Mouse (Mus musculus): ENCODE measurements around the gene Senp8.
"Not testable (repeated sequence)": the region's sequence is repeated elsewhere in the genome, so short reads cannot be mapped to it uniquely, and the experiment has no call there.

Senp8 gene

DNA sequence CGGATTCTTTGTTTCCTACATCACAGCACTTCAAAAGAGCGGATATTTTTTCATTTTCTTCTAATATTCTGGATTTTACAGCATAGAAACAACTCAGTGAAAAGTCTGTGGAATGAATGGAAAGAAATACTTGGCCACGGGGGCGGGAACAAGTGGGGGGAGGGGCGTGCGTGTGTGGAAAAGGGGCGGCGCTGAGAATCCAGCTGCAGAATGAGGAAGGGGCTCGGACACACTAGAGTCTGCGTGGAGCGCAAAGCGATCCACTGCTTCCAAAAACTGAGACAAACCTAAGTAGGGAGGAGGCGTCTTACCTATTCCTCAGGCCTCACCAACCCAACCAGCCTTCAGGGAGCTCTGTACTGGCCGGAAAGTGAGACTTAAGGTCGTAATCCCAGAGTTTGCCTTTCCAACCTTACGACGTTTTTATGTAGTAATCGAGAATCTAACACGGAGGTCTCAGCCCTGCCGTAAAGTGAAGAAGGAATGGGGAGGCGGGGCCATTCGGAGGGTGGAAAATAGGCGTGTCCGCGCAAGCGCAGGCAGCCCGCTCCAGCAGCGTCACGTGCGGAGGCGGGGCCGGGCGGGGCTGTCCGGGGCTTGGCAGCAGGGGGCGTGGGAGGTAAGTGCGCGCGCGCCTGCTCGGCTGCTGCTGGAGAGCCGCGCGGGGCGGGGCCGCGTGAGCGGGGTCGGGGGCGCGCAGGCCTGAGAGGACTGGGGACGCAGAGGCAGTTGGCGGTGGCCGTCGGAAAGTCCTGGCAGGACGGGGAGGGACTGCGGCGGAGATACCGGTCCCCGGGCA, at the start of gene Senp8, which contains the start of gene Myo9a:
Gene Senp8 (minus strand): TSS at position 444 of the 799 bp plus-strand sequence.
Gene Myo9a (plus strand): TSS at position 630 of the 799 bp plus-strand sequence.
- peak; percentile 100 for DNase-seq

DNA sequence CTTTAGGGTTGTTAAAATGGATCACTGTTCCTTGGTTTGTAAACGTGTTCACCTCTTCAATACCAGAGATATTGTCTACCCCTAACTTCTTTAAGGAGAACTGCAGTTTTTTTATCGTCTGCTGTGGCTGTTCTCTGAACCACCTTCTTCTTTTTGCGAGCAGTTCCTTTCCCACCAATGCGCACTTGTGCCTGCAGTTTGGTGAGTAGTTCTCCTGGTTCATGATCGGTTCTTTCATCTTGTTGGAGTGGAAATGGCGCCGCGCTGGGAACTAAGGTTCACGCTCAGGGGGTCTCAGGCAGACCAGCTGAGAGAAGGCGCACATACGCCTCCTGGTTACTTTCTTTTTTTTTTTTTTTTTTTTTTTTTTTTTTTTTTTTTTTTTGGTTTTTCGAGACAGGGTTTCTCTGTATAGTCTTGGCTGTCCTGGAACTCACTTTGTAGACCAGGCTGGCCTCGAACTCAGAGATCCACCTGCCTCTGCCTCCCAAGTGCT, 16.5 kb upstream of the Senp8 start:
- DNase-seq = not testable (repeated sequence)

DNA sequence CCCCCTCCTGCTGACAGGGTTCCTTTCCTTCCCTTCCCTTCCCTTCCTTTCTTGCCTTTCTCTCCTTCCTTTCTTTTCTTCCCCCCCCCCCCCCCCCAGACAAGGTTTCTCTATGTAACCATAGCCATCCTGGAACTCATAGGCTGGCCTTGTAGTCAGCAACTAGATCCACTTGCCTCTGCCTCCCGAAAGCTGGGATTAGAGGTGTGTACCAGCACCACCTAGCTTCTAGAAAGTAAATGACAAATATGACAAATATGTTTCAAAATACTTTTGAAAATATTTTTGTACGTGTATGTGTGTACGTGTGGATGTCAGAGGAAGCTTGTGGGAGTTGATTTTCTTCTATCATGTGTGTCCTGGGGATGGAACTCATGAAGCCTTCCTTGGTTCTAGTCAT, 10.0 kb upstream of the Senp8 start:
- peak in 1 of 2 experiments; percentile 11 for DNase-seq

DNA sequence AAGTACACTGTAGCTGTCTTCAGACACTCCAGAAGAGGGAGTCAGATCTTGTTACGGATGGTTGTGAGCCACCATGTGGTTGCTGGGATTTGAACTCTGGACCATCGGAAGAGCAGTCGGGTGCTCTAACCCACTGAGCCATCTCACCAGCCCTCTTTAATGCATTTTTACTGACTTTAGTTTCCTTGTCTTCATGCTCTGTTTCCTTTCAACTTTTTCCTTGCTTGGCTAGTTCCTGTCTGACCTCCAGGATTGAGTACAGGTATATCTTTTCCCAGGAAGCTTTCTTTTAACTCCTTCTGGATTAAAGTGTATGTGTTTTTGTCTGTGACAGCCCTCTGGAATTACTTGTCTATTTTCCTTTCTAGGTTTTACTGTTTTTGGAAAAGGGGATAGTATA, 6.5 kb upstream of the Senp8 start:
- DNase-seq = not testable (repeated sequence)

DNA sequence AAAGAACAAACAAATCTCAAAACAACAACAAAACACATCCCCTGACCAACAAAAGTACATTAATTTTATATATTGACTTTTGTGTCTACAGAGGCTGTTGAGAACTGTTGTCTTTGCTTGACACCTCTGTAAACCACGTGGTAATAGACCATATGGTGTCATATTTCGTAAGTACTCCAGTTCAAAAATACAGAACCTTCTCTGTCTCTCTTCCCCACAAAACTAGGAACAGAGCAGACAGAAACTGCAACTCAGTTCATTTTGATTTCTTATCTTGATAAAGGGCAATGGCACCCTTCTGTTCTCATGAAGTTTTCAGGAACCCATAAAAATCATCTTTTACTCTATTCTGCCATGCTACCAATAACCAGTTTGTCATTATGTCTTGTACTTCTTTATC, 4.7 kb upstream of the Senp8 start:
- no peak for DNase-seq

DNA sequence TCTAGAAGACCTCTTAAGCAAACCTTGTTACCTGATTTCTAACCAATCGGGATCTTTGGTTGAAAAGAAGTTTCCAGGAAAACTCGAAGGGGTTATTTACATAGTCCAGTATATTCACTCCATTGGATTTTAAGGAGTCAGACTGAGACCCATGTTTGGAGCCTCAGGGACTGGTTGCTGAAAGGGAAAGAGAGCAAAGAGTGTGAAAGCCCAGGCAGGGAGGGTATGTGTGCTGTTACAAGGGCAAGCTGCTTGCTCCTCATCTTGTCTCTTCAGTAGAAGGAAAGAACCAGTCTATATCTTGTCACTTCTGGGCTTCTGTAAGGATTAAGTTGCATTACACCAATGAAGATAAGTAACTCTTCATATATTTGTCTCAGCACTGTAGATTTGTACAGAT, 1.5 kb upstream of the Senp8 start:
- DNase-seq = peak in 1 of 2 experiments; percentile 8

DNA sequence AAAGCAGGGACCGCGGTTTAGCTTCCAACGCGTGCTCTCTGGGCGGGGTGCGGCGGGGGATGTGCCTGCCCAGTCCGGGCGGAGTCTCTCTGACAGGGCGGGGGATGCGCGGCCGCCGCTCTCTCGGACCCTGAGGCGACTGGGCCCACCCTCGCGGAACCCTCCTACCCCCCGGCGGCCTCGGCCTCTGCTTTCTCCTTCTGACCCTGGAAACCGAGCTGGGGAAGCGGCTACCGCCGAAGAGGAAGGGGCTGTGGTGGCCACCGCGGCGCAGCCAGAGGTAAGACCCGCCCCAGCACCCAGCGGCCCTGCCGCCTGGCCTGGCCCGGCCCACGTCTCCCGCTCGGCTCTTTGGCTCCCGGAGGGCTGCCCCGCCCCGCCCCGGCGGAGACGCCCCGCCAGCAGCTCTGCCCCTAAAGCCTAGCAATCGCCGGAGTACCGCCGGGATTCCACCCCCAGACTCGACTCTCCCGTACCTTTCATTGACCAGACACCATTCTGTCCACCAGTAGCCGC, 614 bp upstream of the Senp8 start:
- DNase-seq = peak; percentile 89 to 94

DNA sequence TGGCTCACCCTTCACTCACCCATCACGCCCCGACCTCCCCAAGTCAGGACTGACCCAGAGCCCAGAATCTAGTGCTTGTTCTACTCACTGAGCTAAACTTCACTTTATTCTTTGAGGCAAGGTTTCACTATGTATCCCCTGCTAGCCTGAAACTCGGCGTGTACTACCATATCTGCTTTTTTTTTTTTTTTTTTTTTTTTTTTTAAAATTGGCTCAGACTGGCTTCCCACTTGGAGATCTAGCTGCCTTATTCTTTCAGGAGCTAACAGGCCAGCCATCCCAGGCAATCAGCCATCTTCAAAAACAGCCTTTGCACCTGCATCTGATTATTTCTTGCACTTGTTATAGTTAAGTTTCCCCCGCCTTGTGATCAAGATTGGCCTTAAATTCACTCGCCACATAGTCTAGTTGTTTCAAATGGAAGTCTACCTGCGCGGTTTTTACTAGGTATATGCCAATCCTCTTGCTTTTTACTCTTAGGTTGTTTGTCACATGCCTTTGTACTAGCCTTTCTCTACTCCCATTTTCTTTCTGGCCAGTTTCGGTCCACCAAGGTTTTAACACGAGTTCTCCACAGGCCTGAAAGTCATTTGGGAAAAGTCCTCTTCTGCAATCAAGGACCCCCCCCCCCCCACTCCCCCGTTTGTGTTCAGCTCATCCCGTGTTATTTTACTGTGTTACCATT, 787 bp downstream of the Senp8 start:
- DNase-seq = peak in 1 of 2 experiments; percentile 15

DNA sequence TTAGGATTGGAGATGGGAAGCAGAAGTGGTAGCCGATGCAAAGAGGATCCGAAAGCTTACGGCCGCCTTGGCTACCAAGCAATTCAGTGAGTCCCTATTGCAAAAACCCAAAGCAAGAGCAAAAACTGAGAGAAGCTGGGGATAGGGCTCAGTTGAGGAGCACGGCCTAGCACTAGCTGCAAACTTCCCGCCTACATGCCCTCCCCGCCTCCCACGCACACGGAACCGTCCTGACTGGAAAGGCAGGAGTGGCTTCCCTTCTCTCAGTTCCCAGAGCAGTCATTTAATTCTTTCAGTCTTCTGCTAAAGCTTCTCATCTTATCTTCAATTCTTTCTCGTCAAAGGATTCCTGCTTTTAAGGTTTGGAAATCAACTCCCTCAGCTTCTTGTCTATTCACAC, 1.5 kb downstream of the Senp8 start:
- peak; percentile 76 to 82 for DNase-seq

DNA sequence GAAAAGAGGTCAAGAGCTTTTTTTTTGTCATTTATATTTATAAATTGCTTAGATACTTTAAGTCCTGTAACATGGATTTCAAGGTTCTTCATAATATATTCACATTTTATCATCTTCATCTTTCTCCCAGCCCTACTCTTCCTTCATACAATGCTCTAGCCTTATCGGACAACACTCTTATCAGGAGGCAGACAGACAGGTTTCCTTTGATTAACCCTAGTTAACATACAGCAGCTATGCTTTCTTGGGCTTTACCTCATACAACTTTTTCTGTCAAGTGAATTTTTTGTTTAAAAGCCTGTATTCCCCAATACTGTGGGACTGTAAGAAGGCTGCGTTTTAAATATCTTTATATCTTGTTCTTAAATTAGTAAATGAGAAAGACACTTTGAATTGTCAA, 2.1 kb downstream of the Senp8 start:
- no peak for DNase-seq

DNA sequence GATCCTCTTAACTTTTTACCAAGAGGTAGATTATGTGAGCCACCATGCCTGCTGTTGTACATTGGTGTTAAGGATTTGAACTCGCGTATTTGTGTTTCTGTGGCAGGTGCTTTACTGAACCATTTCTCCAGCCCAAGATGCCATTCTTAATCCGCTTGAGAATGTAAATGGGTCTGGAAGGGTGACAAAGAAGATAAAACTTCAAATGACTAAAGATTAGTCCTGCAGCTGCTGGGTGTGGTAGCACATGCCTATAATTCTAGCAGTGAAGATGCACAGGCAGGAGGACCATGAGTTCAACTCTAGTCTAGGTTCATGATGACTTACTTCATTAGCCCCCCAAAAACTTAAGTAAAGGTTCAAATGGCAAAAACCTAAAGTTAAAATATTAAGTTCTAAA, 6.6 kb downstream of the Senp8 start:
- DNase-seq = no peak

DNA sequence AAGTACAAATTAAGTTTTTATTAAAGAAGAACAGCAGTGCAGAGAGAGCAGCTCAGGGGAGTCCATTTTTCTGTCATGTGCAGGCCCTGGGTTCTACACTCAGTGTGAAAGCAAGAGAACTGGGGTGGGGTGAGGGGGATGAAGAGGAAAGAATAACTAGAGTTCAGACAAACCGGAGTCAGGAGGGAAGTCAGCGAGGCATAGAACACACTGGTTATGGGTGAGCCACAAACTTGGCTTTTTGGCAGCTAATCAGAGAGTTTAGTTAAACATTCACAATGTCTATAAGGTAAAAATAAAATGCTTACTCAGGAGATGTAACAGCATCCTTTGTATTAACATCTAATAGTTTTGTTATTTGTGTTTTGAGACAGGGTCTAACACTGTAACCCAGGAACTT, 9.9 kb downstream of the Senp8 start:
- peak in 1 of 2 experiments; percentile 35 for DNase-seq

DNA sequence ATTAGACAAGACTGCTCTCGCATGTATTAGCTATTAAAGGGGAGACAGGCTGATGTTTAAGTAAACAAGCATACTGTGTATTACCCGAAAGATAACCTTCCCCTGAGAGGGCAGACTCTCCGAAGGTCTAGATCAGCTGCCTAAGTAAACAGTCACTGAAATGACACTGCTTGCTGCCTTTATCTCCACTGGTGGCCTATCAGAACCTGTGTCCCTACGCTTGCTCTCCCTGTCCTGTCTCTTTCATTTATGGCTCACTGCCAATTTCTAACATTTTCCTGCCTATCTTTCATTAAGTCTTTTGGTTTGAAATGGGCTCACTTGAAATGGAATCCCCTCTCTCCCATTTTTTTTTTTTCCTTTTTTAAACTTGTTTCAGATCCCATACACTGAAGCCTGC, 15.1 kb downstream of the Senp8 start:
- DNase-seq = no peak

DNA sequence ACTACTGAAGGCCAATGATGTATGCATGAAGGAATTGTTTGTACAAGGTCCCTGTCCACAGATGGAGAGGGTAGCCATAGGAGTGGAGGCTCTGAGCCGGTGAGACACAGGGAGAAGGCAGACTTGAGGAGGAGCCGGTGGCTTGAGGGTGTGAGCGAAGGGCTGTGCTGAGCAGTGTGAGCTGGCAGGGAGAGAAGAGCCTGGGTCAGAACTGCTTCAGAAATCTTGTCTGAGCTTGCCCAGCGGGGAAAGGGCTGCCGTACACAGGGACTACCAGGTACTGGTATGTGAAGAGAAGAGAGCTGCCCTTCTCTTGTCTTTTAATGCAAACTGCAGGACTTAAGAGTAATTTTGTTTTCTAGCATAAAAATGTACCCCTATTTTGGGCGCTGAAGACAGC, 17.4 kb downstream of the Senp8 start:
- peak in 1 of 2 experiments; percentile 11 for DNase-seq

DNA sequence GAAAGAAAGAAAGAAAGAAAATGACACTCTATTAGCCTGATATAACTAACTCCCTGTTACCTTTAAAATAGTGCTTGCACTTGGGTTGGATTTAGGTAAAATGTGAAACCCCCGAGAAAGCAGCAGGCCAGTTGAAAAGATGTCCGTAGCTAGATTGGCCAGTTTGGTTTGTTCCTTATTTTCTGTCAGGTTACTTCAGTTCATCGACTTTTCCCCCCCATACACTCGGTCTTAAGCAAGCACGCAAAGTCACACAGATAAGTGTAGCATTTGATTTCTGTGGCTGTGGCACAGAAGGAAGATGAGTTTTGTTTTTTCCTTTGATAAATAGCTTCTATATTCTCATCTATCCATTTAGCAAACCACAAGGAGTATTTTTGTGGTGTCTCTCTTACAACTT, 19.4 kb downstream of the Senp8 start:
- no peak for DNase-seq

DNA sequence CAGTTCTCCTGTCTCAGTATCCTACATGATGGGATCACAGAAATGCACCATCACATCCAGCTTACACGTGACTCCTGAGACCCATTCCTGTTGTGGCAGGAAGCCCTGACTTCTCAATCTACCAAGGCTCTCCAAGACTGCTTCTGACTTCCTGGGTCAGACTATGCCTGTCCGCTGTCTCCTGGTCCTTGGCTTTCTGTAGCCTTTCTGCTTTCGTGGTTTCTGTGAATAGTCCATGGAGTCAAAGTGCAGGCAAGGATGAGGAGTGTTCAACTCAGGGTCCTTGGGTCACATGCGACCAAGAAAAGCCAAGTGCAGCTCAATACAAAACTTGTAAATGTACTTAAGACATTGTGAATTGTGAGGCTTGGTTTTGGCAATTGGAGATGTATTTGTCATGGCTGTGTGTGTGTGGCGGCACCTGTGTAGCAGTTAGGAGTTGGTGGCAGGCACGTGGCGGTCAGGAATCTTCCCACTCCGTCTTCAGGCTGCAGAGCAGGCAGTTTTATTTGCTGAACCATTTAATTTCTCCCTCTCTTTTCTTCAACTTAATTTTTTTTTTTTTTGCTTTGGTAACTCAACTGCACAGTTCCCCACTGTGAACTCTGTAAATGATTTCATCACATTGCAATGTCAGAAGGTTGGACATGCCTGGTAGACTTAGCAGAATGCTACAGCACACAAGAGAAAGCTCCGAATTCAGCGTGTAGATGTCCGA, 22.8 kb downstream of the Senp8 start:
- peak; percentile 45 to 63 for DNase-seq

DNA sequence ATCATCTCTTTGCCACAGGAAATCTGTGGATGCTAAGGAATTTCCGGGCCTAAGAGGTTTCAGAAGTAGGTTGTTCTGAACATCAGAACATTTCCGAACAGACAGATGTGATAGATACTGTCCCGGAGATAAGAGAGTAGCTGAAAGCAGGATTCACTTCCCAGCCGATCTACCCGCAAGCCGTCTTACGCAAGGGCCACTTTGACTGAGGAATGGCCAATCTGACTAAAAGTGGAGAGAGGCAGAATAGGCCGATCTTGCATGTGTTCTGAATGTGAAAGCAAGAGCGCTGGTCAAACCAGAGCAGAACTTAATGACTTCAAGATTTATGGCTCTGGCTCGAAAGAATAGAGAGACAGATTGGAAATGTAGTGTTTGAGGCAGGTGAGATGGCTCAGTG, 25.0 kb downstream of the Senp8 start:
- DNase-seq = no peak

DNA sequence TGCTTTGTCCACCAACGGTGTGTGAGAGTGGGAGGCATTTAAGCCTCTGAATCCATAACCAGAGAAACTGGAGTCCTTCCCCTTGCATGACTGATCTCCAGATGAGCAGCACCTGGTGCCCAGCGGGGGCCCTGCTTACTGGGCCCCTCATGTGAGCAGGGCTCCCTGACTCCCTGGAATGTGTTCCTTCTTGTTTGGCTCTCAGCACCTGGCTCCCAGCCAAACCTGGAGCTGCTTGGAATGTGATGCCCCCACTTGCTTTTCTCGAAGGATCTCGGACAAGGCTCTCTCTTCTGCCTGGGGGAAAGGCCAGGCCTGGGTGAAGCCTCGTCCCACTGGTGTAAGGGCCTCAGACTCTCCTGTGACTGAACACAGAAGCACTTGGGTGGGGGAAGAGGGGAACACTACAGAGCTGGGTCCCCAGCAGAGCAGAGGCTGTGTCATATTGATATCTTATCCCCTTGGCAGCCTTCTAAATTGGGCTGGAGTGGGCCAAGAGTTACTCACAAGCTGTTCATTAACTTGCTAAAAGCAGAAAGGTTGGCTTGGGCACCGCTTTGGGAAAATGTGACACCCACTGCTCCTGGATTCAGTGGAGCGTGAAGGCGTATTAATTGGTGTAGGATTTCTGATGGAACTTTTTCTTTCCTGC, 26.6 kb downstream of the Senp8 start:
- DNase-seq = peak; percentile 89 to 94

DNA sequence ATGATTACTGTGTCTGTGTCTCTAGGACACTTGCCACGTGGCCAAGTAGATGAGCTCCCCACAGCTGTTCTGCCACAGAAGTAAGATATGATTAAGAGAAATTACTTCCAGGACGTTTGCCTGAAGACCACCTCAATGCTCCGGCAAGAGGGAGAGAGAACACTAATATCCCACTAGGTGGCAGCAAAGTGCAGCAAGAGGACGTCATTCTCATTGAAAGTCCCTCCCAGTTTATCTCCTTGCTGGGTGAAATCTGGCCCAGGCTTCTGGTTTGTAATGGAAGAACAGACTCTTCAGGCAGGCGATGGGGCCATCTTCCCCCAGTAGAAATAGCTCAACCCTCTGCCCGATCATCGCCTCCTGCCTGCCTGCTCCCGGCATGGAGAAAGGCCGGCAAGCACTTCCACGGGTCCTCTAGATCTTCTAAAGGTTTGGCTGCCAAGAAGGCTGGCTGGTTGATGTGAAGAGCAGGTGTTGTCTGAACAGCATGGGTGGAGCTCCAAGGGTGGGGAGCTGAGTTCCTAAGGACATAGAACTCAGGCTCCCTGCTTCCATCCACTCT, 27.3 kb downstream of the Senp8 start:
- DNase-seq = peak; percentile 76 to 84

DNA sequence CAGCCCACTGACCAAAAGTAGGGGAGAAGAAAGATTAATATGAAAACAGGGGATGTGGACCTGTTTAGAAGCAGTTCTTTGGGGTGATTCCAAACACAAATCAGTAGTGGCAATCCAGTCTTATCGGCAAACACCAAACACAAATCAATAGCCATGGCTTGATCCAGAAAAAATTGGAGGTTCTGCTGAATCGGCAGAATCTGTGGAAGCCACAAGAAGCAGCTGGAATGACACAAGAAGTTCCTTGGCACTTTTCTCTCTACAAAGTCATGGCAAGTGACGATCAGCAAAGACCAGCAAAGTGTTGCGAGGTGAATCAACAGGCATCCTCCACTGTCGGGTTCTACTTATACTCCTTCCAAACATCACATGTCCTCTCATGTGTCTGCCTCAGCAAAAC, 29.4 kb downstream of the Senp8 start:
- DNase-seq = no peak

DNA sequence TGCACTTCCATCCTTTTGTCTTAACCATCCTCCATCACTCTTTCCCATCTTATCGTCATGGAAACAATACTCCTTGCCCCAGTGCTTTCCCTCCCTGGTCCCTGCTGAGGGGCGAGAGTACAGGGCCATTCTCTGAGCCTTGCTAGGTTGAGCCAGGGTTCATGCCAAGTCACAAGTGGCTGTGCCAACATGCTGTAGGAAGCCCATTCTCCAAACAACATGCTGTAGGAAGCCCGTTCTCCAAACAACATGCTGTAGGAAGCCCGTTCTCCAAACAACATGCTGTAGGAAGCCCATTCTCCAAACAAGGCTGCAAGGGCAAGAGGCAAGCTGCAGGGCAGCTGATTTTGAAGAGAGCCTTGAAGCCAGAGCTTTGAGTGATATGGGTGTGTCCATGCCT, 32.3 kb downstream of the Senp8 start:
- DNase-seq = no peak

DNA sequence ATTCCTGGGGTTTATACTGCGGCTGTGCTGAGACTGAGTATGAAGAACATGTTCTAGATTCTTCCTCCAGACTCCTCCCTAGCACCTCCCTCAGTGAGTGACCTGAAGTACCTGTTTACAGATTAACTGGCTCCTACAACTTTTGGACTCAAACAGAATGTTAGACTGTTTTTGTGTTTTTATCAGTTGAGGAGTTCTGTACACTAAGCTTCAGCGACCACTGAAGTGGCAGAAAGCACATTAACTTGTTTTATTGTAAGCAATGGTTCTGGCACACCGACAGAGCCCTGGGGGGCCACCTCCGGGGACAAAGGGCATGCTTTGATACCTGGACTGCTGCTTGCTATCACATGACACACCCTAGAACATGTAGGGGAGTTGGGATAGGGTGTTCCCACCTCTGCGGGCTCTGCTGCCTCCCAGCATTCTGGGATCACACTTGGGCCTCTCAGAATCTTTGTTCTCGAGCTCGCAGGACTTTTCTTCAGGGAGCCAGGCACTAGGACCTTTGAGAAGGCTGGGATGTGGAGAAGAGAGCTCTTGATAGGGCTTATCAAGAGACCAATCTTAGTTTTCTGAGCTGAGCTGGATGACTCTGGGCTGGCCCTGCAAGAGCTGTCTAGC, 34.1 kb downstream of the Senp8 start:
- DNase-seq = peak; percentile 34 to 54

Data from kidney, postnatal 4 days (tissue).